Mouse (Mus musculus): ENCODE measurements around the gene Ascl3. TPM values are rescaled to one million over a fixed set of nuclear protein-coding genes. Genes with fewer than 3 reads are reported as not detected.

Gene Ascl3
- polyA plus RNA-seq, 1 experiment: 0.11 TPM

DNA sequence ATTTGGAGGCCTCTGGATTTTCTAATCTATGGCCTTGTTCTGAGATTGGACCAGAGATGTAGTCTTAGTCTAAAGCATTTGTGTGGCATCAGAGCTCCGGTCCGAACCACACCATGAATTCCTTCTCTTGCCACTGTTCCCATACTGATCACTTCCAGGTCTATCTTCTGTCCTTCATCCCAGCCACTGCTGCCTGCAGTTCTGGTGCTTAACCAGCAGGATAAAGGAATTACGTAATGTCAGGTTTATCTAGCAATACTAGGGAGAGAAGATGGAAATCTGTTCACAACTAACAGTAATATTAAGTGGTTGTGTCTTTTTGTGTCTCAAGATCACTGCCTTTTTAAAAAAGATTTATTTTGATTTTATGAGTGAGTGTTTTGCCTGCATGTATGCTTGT is 41.4 kb downstream of the Ascl3 start:
- H3ac ChIP-seq (ENCODE audit: control insufficient read depth, insufficient read length, low read depth): no peak overlapping the region
- H3K4me3 ChIP-seq (ENCODE audit: insufficient read depth, poor library complexity, severe bottlenecking): no peak overlapping the region
- TF ChIP-seq MYOG (IDR thresholded peaks at IDR 0.05; ENCODE audit: control insufficient read depth, extremely low read depth, insufficient read length): no peak
- no peak for TF ChIP-seq FOSL1 (IDR thresholded peaks at IDR 0.05; ENCODE audit: insufficient read depth, low read length, poor library complexity, severe bottlenecking)
- no peak for TF ChIP-seq CTCF (IDR thresholded peaks at IDR 0.05; ENCODE audit: control insufficient read depth, insufficient read depth, insufficient read length)
- no peak for TF ChIP-seq MYOD1 (IDR thresholded peaks at IDR 0.05; ENCODE audit: control insufficient read depth, insufficient read length, low read depth)
- TF ChIP-seq MAX (IDR thresholded peaks at IDR 0.05): no peak
- no peak for TF ChIP-seq CEBPB (IDR thresholded peaks at IDR 0.05; ENCODE audit: low read depth)
- TF ChIP-seq USF1 (IDR thresholded peaks at IDR 0.05; ENCODE audit: low read depth): no peak
- H3K36me3 ChIP-seq (ENCODE audit: control insufficient read depth, insufficient read depth): no peaks in the 10 kb centered on the region
- no peaks in the 10 kb centered on the region for H3K79me2 ChIP-seq (ENCODE audit: control insufficient read depth, insufficient read depth)
- no peaks in the 10 kb centered on the region for H3K27me3 ChIP-seq (ENCODE audit: control insufficient read depth, insufficient read depth, insufficient read length)
- no peaks in the 10 kb centered on the region for H3K79me3 ChIP-seq (ENCODE audit: low read depth)

DNA sequence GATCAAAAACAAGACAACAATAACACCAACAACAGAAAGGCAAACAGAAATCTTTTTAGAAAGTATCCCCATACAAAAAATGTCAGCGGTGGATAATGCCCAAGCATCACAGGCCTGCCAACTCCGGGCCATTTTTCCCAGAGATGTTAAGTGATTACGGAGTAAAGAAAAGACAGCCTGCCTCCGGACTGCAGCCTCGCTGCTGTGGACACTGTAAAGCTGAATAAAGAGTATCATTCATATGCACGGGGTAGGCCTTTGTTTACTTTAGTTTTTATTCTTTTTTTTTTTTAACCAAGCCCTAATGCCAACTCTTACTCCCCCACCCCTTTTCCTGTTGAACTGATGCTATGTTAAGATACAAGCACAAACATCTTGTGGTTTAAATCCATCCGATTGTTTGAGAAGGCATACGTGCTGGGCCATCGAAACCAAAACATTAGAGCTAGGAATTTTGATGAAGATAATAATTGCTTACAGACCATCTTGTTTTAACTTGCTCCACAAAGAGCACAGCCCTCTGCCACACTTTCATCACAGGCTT is 44.9 kb downstream of the Ascl3 start:
- Histone ChIP-seq H3K36me3 (ENCODE audit: control insufficient read depth, insufficient read depth) (no peaks in the 10 kb centered on the region), H3K79me2 (ENCODE audit: control insufficient read depth, insufficient read depth) (no peaks in the 10 kb centered on the region), H3K4me3 (ENCODE audit: insufficient read depth, poor library complexity, severe bottlenecking) (no peak overlapping the region), H3ac (ENCODE audit: control insufficient read depth, insufficient read length, low read depth) (no peak overlapping the region), H3K79me3 (ENCODE audit: low read depth) (no peaks in the 10 kb centered on the region), H3K27me3 (ENCODE audit: control insufficient read depth, insufficient read depth, insufficient read length) (no peaks in the 10 kb centered on the region)
- TF ChIP-seq FOSL1 (IDR thresholded peaks at IDR 0.05; ENCODE audit: insufficient read depth, low read length, poor library complexity, severe bottlenecking) (no peak), CEBPB (IDR thresholded peaks at IDR 0.05; ENCODE audit: low read depth) (no peak), USF1 (IDR thresholded peaks at IDR 0.05; ENCODE audit: low read depth) (no peak), MAX (IDR thresholded peaks at IDR 0.05) (no peak), MYOG (IDR thresholded peaks at IDR 0.05; ENCODE audit: control insufficient read depth, extremely low read depth, insufficient read length) (no peak), MYOD1 (IDR thresholded peaks at IDR 0.05; ENCODE audit: control insufficient read depth, insufficient read length, low read depth) (no peak)

DNA sequence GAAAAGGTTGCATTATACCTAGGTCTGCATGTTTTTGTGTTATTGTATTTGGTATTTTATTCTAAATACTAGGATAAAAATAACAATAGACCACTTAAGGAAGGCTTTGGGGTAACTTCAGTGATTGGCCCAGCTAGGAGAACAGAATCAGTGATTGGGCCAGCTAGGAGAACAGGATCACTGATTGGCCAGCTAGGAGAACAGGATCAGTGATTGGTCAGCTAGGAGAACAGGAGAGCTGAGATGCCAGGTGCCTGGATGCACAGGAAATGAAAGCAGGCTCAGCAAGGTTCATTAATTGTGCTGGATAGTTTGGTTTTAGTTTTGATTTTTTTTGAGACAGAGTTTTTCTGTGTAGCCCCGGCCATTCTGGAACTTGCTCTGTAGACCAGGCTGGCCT is 50.6 kb downstream of the Ascl3 start:
- Histone ChIP-seq H3ac (ENCODE audit: control insufficient read depth, insufficient read length, low read depth) (no peak overlapping the region), H3K27me3 (ENCODE audit: control insufficient read depth, insufficient read depth, insufficient read length) (no peaks in the 10 kb centered on the region), H3K79me3 (ENCODE audit: low read depth) (no peaks in the 10 kb centered on the region), H3K4me3 (ENCODE audit: insufficient read depth, poor library complexity, severe bottlenecking) (no peak overlapping the region), H3K79me2 (ENCODE audit: control insufficient read depth, insufficient read depth) (no peaks in the 10 kb centered on the region), H3K36me3 (ENCODE audit: control insufficient read depth, insufficient read depth) (no peaks in the 10 kb centered on the region)
- TF ChIP-seq MYOD1 (IDR thresholded peaks at IDR 0.05; ENCODE audit: control insufficient read depth, insufficient read length, low read depth): no peak

DNA sequence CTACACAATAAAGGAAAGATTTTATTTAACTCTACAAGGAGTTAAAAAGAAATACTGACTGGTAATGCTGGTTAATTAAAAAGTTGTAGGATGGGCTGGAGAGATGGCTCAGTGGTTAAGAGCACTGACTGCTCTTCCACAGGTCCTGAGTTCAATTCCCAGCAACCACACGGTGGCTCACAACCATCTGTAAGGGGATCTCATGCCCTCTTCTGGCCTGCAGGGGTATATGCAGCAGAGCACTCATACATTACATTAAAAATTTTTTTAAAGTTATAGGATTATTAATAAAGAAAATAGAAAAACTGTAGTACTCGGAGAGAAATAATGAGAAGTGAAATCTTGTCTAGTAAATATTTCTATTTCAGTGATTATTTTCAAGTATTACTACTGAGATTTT is 51.2 kb downstream of the Ascl3 start:
- Histone ChIP-seq H3ac (ENCODE audit: control insufficient read depth, insufficient read length, low read depth) (no peak overlapping the region), H3K79me2 (ENCODE audit: control insufficient read depth, insufficient read depth) (no peaks in the 10 kb centered on the region), H3K79me3 (ENCODE audit: low read depth) (no peaks in the 10 kb centered on the region), H3K4me3 (ENCODE audit: insufficient read depth, poor library complexity, severe bottlenecking) (no peak overlapping the region), H3K27me3 (ENCODE audit: control insufficient read depth, insufficient read depth, insufficient read length) (no peaks in the 10 kb centered on the region), H3K36me3 (ENCODE audit: control insufficient read depth, insufficient read depth) (no peaks in the 10 kb centered on the region)
- TF ChIP-seq MYOD1 (IDR thresholded peaks at IDR 0.05; ENCODE audit: control insufficient read depth, insufficient read length, low read depth) (no peak), MAX (IDR thresholded peaks at IDR 0.05) (no peak), FOSL1 (IDR thresholded peaks at IDR 0.05; ENCODE audit: insufficient read depth, low read length, poor library complexity, severe bottlenecking) (no peak), CEBPB (IDR thresholded peaks at IDR 0.05; ENCODE audit: low read depth) (no peak), USF1 (IDR thresholded peaks at IDR 0.05; ENCODE audit: low read depth) (no peak), CTCF (IDR thresholded peaks at IDR 0.05; ENCODE audit: control insufficient read depth, insufficient read depth, insufficient read length) (no peak), MYOG (IDR thresholded peaks at IDR 0.05; ENCODE audit: control insufficient read depth, extremely low read depth, insufficient read length) (no peak)

Other genes with a start within 250 kb of the Ascl3 start
- gene Trim66, start 223.6 kb downstream of the Ascl3 start, polyA plus RNA-seq (2012; fragmentation: generic; extraction: Trizol): 0.57 TPM
- gene Rpl27a, start 212.6 kb downstream of the Ascl3 start, polyA plus RNA-seq (2012; fragmentation: generic; extraction: Trizol): 1,692 TPM
- gene St5, start 28.1 kb downstream of the Ascl3 start, polyA plus RNA-seq (2012; fragmentation: generic; extraction: Trizol): 28.6 TPM
- 7.0 TPM for gene Akip1, start 28.0 kb downstream of the Ascl3 start, polyA plus RNA-seq (2012; fragmentation: generic; extraction: Trizol)
- 0.35 TPM for gene BC051019, start 7.9 kb downstream of the Ascl3 start, polyA plus RNA-seq (2012; fragmentation: generic; extraction: Trizol)
- 39.0 TPM for gene Tmem9b, start 21.1 kb upstream of the Ascl3 start, polyA plus RNA-seq (2012; fragmentation: generic; extraction: Trizol)
- not detected for gene Nrip3, start 50.3 kb upstream of the Ascl3 start, polyA plus RNA-seq (2012; fragmentation: generic; extraction: Trizol)
- 0.06 TPM for gene Scube2, start 134.0 kb upstream of the Ascl3 start, polyA plus RNA-seq (2012; fragmentation: generic; extraction: Trizol)
- 46.2 TPM for gene Dennd5a, start 228.7 kb upstream of the Ascl3 start, polyA plus RNA-seq (2012; fragmentation: generic; extraction: Trizol)